Mouse (Mus musculus) CH12.LX (cell line): ENCODE data around the gene Khdc1b. TPM values are rescaled to one million over a fixed set of nuclear protein-coding genes. Genes with fewer than 3 reads are reported as not detected.

ENCODE experiments used
- DNase-seq: peaks from one replicate; pipeline ENCODE4 v3.0.0-alpha.2; 2013; ENCODE audit errors: extremely low read depth
- H3K27ac ChIP-seq: 2 replicates; pipeline ENCODE4 v1.5.1; 2012; ENCODE audit warnings: low read depth, mild to moderate bottlenecking, control low read depth, moderate library complexity; ENCODE audit not compliant: insufficient read depth
- H3K27me3 ChIP-seq: replicated peaks from 2 replicates; pipeline ENCODE3; 2012; ENCODE audit warnings: inconsistent platforms
- H3K36me3 ChIP-seq, 2 experiments: replicated peaks in 1 of 2; 2 replicates each; pipeline versions ENCODE3 to v1.6.1; 2012; ENCODE audit warnings: inconsistent platforms in 1 of 2, low read length in 1 of 2, mild to moderate bottlenecking in 1 of 2, mixed read lengths in 1 of 2, moderate library complexity in 1 of 2; ENCODE audit not compliant: control insufficient read depth in 1 of 2, insufficient read depth in 1 of 2
- H3K4me1 ChIP-seq, 2 experiments: 2 replicates each; pipeline ENCODE4 v1.6.1; 2012; ENCODE audit warnings: inconsistent platforms in 1 of 2, moderate library complexity in 1 of 2; ENCODE audit not compliant: insufficient read depth in 2 of 2, control insufficient read depth in 1 of 2
- H3K4me2 ChIP-seq: 2 replicates; pipeline ENCODE4 v1.6.1; 2012; ENCODE audit warnings: low read depth, mild to moderate bottlenecking, control low read depth; ENCODE audit not compliant: poor library complexity, insufficient read depth, severe bottlenecking
- H3K4me3 ChIP-seq, 3 experiments: fragments of 150-350 bp in 1 of 3; sonication (generic) in 1 of 3; replicated peaks in 1 of 3; 2 replicates each; pipeline versions ENCODE3 to v1.5.1; 2011 to 2012; ENCODE audit warnings: low read depth in 2 of 3, low read length in 2 of 3, mild to moderate bottlenecking in 2 of 3, moderate library complexity in 2 of 3, control low read depth in 1 of 3, improper control_type of control experiment in 1 of 3, inconsistent platforms in 1 of 3, mixed read lengths in 1 of 3; ENCODE audit not compliant: poor library complexity in 1 of 3
- H3K79me2 ChIP-seq: replicated peaks from 2 replicates; pipeline ENCODE4 v1.6.1; 2012; ENCODE audit warnings: mild to moderate bottlenecking, moderate library complexity; ENCODE audit not compliant: control insufficient read depth, poor library complexity, insufficient read depth, severe bottlenecking; ENCODE audit errors: extremely low read depth
- H3K9ac ChIP-seq: 2 replicates; pipeline ENCODE4 v1.6.1; 2012; ENCODE audit warnings: low read depth, mild to moderate bottlenecking, control low read depth, moderate library complexity; ENCODE audit not compliant: insufficient read depth
- H3K9me3 ChIP-seq: replicated peaks from 2 replicates; pipeline ENCODE3; 2012; ENCODE audit warnings: low read length, inconsistent platforms, mixed read lengths
- BHLHE40 ChIP-seq: IDR thresholded peaks from 2 replicates; pipeline ENCODE4 v1.6.1; 2011; ENCODE audit warnings: mild to moderate bottlenecking, low read depth, low read length, improper control_type of control experiment
- CHD1 ChIP-seq: IDR thresholded peaks from 2 replicates; pipeline ENCODE4 v1.6.1; 2012; ENCODE audit warnings: low read depth, low read length, improper control_type of control experiment, inconsistent platforms
- CHD2 ChIP-seq: IDR thresholded peaks from 2 replicates; pipeline ENCODE4 v1.6.1; 2011; ENCODE audit warnings: low read length, improper control_type of control experiment
- CTCF ChIP-seq, 2 experiments: IDR thresholded peaks in 1 of 2; conservative IDR thresholded peaks in 1 of 2; 2 replicates each; pipeline ENCODE4 v1.5.1; 2011 to 2012; ENCODE audit warnings: low read depth in 2 of 2, low read length in 2 of 2, improper control_type of control experiment in 1 of 2, inconsistent platforms in 1 of 2, mild to moderate bottlenecking in 1 of 2, moderate library complexity in 1 of 2
- EP300 ChIP-seq: IDR thresholded peaks from 2 replicates; pipeline ENCODE4 v1.6.1; 2011; ENCODE audit warnings: low read length, improper control_type of control experiment
- GABPA ChIP-seq: IDR thresholded peaks from 2 replicates; pipeline ENCODE4 v1.6.1; 2012; ENCODE audit warnings: low read depth, low read length, improper control_type of control experiment, inconsistent platforms; ENCODE audit not compliant: insufficient replicate concordance
- IRF4 ChIP-seq: IDR thresholded peaks from 2 replicates; pipeline ENCODE4 v1.6.1; 2014; ENCODE audit warnings: low read depth, mild to moderate bottlenecking, inconsistent platforms, low read length, improper control_type of control experiment
- JUN ChIP-seq: IDR thresholded peaks from 2 replicates; pipeline ENCODE4 v1.6.1; 2011; ENCODE audit warnings: low read depth, mild to moderate bottlenecking, low read length, improper control_type of control experiment, moderate library complexity; ENCODE audit not compliant: insufficient read depth
- JUND ChIP-seq: conservative IDR thresholded peaks from 2 replicates; pipeline ENCODE4 v1.6.1; 2011; ENCODE audit warnings: low read depth, low read length, improper control_type of control experiment
- MAFK ChIP-seq: IDR thresholded peaks from 2 replicates; pipeline ENCODE4 v1.6.1; 2011; ENCODE audit warnings: low read length, improper control_type of control experiment; ENCODE audit not compliant: insufficient replicate concordance
- MAX ChIP-seq: IDR thresholded peaks from 2 replicates; pipeline ENCODE4 v1.6.1; 2011; ENCODE audit warnings: low read length, improper control_type of control experiment
- MAZ ChIP-seq: IDR thresholded peaks from 2 replicates; pipeline ENCODE4 v1.6.1; 2012; ENCODE audit warnings: low read depth, mild to moderate bottlenecking, inconsistent platforms, low read length, improper control_type of control experiment, moderate library complexity
- MEF2A ChIP-seq: IDR thresholded peaks from 2 replicates; pipeline ENCODE4 v1.6.1; 2014; ENCODE audit warnings: low read depth, mild to moderate bottlenecking, inconsistent platforms, low read length, improper control_type of control experiment, borderline replicate concordance
- MXI1 ChIP-seq: IDR thresholded peaks from 2 replicates; pipeline ENCODE4 v1.6.1; 2011; ENCODE audit warnings: mild to moderate bottlenecking, low read depth, low read length, improper control_type of control experiment
- NELFE ChIP-seq: IDR thresholded peaks from 2 replicates; pipeline ENCODE4 v1.6.1; 2011; ENCODE audit warnings: low read depth, low read length, improper control_type of control experiment
- NRF1 ChIP-seq: IDR thresholded peaks from 2 replicates; pipeline ENCODE4 v1.6.1; 2014; ENCODE audit warnings: low read depth, mild to moderate bottlenecking, inconsistent platforms, low read length, improper control_type of control experiment, moderate library complexity
- PAX5 ChIP-seq: IDR thresholded peaks from 2 replicates; pipeline ENCODE4 v1.6.1; 2012; ENCODE audit warnings: low read length, inconsistent platforms, mixed read lengths
- POLR2AphosphoS2 ChIP-seq: IDR thresholded peaks from 2 replicates; pipeline ENCODE4 v1.6.1; 2011; ENCODE audit warnings: low read depth, low read length, improper control_type of control experiment
- RAD21 ChIP-seq: IDR thresholded peaks from 2 replicates; pipeline ENCODE4 v1.6.1; 2011; ENCODE audit warnings: low read depth, mild to moderate bottlenecking, low read length, improper control_type of control experiment, moderate library complexity
- SIN3A ChIP-seq: IDR thresholded peaks from 2 replicates; pipeline ENCODE4 v1.6.1; 2012; ENCODE audit warnings: low read length, improper control_type of control experiment, inconsistent platforms
- SMC3 ChIP-seq: IDR thresholded peaks from 2 replicates; pipeline ENCODE4 v1.6.1; 2011; ENCODE audit warnings: low read depth, low read length, improper control_type of control experiment
- TBP ChIP-seq: conservative IDR thresholded peaks from 2 replicates; pipeline ENCODE4 v1.6.1; 2011; ENCODE audit warnings: low read depth, low read length, improper control_type of control experiment
- UBTF ChIP-seq: IDR thresholded peaks from 2 replicates; pipeline ENCODE4 v1.6.1; 2012; ENCODE audit warnings: low read depth, mild to moderate bottlenecking, inconsistent platforms, low read length, improper control_type of control experiment, moderate library complexity
- ZKSCAN1 ChIP-seq: IDR thresholded peaks from 2 replicates; pipeline ENCODE4 v1.6.1; 2012; ENCODE audit warnings: low read depth, inconsistent platforms, low read length, improper control_type of control experiment, borderline replicate concordance
- ZNF384 ChIP-seq: IDR thresholded peaks from 2 replicates; pipeline ENCODE4 v1.6.1; 2012; ENCODE audit warnings: low read depth, low read length, improper control_type of control experiment, inconsistent platforms
- dilution Hi-C: fragments of 300-500 bp; cut with MboI; formaldehyde crosslinking; loops from 2 replicates; pipeline ENCODE4 v1.14.3; 2020; ENCODE audit warnings: low sequenced_read_pairs; ENCODE audit not compliant: extremely low pct_unique_long_range_greater_than_20kb, extremely low pct_ligation_motif_present
- in situ Hi-C: fragments of 300-500 bp; cut with MboI; formaldehyde crosslinking; loops from 3 replicates; pipeline ENCODE4 v1.14.3; 2019; ENCODE audit warnings: low sequenced_read_pairs, low pct_ligation_motif_present, low pct_unique_long_range_greater_than_20kb, mixed read lengths
- polyA plus RNA-seq: library from polyadenylated mRNA; unstranded; fragments of >175 nt; gene quantifications from 2 replicates; pipeline ENCODE4 v1.2.1, GENCODE M21; 2012; ENCODE audit warnings: low read depth; ENCODE audit not compliant: insufficient read length
- total RNA-seq, 2 experiments: library from RNA; depleted of rRNA; stranded (reverse); fragments of 300-350 nt in 1 of 2; fragments of >200 nt in 1 of 2; gene quantifications; 2 replicates each; pipeline ENCODE4 v1.2.3; 2012 to 2014

Gene Khdc1b
- not detected in 2 replicates for total RNA-seq (2012; rRNA removed)
- not detected in 2 replicates for total RNA-seq (2014; rRNA removed)
- not detected in 2 replicates for polyA plus RNA-seq

- H3K27ac ChIP-seq = no peak within 1 kb of the TSS
- no peak for DNase-seq
- H3K4me2 ChIP-seq = no peak within 1 kb of the TSS
- H3K79me2 ChIP-seq = no peaks in the 10 kb centered on the region
- no peak within 1 kb of the TSS for H3K9ac ChIP-seq
- H3K36me3 ChIP-seq = no peaks in the 10 kb centered on the region
- in situ Hi-C loops = no loop called here
- no peak within 1 kb of the TSS for H3K4me3 ChIP-seq
- no peaks in the 10 kb centered on the region for H3K4me1 ChIP-seq
- H3K27me3 ChIP-seq = no peaks in the 10 kb centered on the region
- no peaks in the 10 kb centered on the region for H3K9me3 ChIP-seq
- TF ChIP-seq SMC3 (no peak), RAD21 (no peak), GABPA (no peak), CTCF (conservative IDR thresholded peaks at IDR 0.05 in 1 of 2, IDR thresholded peaks at IDR 0.05 in 1 of 2; ENCODE audit: low read depth in 2 of 2, low read length in 2 of 2) (no peak), JUND (no peak), EP300 (no peak), MAFK (no peak), MAX (no peak), ZNF384 (no peak), IRF4 (no peak), SIN3A (no peak), CHD2 (no peak), POLR2AphosphoS2 (no peak), MAZ (no peak), TBP (no peak), UBTF (no peak)
- TF ChIP-seq, all 38 proteins: peak for 0
- dilution Hi-C loops = no loop called here
Observed at GRCm38 (mm10) chr1:21383256-21383655, at the start of gene Khdc1b. Gene Khdc1b (plus strand): TSS chr1:21383556.

GRCm38 (mm10) chr1:21335836-21336235, 47.5 kb upstream of the Khdc1b start:
- H3K4me1 ChIP-seq = peaks cover 0 to 17% of the 10 kb centered on the region in 2 experiments; a peak in 2 of 4 replicates
- H3K27ac ChIP-seq = no peak overlapping the region
- TF ChIP-seq TBP = no peak
- no peak for TF ChIP-seq MEF2A
- no peak for TF ChIP-seq UBTF
- TF ChIP-seq PAX5 = no peak
- TF ChIP-seq JUN = no peak
- TF ChIP-seq NELFE = no peak
- TF ChIP-seq CHD1 = no peak
- TF ChIP-seq MAZ = no peak
- no peak for TF ChIP-seq NRF1
- no peak for TF ChIP-seq POLR2AphosphoS2
- TF ChIP-seq BHLHE40 = no peak
- no peak for TF ChIP-seq MXI1
- TF ChIP-seq ZKSCAN1 = no peak
- no peak for TF ChIP-seq GABPA

More at GRCm38 (mm10) chr1:21335836-21336235, 47.5 kb upstream of the Khdc1b start:
- H3K36me3 ChIP-seq = no peaks in the 10 kb centered on the region
- no peak overlapping the region for H3K9ac ChIP-seq
- no peak overlapping the region for H3K4me3 ChIP-seq
- DNase-seq = no peak
- no peaks in the 10 kb centered on the region for H3K27me3 ChIP-seq
- in situ Hi-C loops (no loop called here), dilution Hi-C loops (no loop called here)
- H3K79me2 ChIP-seq = no peaks in the 10 kb centered on the region
- H3K9me3 ChIP-seq = peaks cover 3% of the 10 kb centered on the region
- H3K4me2 ChIP-seq = no peak overlapping the region
